Mouse (Mus musculus): ENCODE results near the gene Fam222b.

Fam222b gene

DNA sequence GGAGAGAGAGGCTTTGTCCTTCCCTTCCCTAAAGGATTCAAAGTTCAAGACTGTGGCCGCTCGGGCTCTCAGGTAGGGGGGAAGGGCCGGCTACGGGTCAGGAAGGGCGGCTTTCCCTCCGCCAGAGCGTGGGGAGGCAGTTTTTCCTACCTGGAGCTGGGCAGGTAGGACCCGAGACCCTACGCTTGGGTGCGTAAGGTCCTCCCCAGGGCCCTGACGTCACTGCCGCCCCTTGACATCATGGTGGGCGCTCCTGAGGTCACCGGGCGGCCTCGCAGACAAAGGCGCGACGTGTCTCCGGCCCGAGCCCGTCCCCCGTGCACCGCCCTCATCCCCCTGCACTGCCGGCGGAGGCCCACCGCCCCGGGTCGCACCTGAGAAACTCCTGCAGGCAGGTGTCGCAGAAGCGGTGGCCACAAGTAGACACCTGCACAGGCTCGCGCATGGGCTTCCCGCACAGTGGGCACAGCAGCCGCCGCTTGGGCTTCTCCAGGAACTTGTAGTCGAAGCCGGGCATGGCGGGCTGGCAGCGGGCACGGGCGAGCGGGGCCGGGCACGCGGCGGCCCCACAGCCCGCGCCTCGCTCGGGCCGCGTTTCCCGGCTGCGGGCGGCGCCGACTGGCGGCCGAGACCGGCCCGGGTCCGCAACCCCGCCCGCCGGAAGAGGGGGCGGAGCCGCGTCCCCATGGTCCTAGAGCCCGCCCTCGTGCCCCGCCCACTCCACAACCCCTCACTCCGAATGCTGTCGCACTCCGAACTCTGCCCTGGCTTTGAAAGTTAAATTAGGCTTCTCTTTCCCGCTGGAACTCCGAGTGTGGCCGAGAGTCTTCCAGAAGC is 70.7 kb downstream of the Fam222b start, which contains the start of gene Traf4:
Gene Traf4 (minus strand): TSS at position 666 of the 837 bp plus-strand sequence.
- DNase-seq (ENCODE audit: low read depth): peak; percentile 91

DNA sequence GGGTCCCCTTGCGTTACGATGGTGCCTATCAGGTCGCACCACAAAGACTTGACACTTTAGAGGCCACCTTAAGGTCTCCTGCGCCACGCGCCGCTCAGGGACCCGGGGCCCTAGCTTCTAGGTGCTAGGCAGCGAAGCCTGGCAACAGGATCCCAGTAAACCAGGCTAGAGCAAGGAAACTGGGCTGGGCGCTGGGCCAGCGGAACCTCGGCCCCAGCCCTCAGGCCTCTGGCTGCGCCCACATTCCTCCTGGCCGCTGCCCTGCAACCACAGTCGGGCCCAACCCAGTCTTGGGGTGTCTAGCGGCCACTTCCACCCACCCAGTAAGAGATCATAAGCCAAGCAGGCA is 71.3 kb downstream of the Fam222b start:
- no peak for DNase-seq (ENCODE audit: low read depth)

DNA sequence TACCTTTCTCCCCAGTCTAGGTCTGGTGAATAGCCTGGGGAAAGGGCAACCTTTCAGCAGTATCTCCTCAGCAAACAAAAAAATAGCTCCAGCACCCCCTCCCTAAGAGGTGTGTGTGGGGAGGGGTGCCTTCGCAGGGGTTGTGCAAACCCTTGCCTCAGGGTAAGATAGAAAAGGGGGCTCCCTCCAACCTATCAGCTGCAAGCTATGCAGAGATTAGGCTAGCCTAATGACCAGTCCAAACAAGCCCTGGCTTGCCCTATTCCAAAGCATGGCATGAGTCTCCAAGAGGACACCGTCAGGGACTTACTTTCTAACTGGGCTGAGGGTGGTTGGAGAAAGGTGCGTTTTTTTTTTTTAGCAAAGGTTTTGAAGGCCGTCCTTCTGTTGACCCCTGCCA is 71.7 kb downstream of the Fam222b start:
- peak; percentile 15 for DNase-seq (ENCODE audit: low read depth)

DNA sequence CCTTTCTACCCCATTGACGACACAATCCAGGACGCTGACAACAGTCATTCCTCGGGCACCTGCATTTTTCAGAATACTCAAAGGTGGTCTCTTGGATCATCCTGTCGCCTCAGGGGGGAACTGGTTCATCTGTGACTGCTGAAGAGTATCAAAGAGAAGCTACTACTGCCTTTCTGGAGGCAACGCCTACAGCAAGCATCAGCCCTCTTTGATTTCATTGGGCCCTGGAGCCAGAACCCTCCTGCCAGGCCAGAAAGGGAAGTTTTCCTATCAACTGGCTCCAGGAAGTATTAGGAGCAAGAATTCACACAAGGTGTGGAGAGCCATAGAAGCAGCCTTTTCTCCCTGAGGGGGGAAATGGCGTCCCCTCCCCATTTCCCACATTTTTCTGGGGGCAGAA is 72.2 kb downstream of the Fam222b start:
- peak; percentile 14 for DNase-seq (ENCODE audit: low read depth)

DNA sequence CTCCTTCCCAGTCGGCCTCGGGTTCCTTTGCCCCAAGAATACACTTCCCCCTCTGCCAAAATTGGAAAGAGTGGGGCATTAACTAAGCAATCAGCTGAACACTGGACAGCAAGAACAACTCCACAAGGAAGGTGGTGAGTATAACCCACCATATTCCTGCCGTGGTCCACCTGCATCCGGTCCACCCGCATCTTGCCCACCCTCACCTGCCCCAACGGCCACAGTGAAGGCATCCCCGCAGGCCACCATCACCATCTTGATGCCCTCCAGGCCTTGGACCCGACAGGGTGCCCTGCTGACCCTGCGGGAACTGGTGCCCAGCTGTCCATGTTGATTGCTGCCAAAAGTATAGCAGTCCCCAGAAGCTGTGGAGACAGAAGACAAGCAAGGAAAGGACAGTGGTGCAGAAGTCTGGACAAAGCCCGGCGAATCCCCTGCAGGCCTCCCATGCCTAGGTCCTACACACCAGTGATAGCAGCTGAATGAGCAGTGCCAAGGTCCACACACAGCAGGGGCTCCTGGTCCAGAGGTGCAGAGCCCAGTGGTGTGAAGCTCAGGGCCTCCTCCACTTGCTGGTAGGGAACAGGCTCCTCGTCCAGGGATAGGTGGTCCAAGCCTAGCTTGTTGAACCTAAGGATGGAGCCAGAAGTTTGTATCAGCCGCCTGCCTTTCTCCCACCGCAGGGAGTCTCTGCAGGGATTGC is 72.9 kb downstream of the Fam222b start:
- no peak for DNase-seq (ENCODE audit: low read depth)

DNA sequence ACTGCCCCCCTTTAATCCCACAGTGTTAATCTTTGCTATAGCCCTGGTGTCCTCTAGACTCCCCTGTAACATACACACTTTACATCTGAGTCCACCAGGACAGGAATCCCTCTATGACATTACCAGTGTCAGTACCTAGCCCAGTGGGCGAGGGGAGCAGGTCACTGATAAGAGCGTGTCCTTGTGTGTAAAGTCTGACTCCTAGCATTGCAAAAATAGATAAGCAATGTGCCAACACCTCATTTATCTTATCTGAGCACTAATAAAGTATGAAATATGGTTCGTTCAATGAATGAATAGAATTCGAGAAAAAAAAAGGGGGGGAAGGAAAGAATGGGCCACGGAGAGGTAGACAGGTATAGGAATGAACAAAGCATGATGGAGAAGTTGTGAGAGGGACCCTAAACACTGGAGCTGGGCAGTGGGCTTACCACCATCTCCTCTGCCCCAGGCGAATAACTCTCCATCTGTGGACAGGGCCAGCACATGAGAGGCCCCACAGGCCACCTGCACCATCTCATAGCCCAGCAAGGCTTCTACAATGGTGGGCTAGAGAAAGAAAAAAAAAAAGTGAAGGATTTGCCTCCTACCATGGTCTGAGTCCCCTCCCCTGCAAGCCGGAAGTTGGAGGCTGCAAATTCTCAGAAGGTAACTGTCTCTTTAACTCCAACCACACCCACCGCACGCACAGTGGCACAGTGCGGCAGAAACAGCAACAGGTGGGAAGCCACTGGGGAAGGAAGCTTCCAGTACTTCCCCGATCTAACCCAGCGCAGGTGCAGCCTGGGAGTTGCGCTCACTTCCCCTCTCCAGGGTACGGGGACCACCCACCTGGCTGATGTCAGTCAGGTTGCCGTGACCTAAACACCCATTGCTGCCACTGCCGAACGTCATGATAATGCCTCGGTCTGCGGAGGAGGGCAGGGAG is 74.3 kb downstream of the Fam222b start:
- peak; percentile 84 for DNase-seq (ENCODE audit: low read depth)

DNA sequence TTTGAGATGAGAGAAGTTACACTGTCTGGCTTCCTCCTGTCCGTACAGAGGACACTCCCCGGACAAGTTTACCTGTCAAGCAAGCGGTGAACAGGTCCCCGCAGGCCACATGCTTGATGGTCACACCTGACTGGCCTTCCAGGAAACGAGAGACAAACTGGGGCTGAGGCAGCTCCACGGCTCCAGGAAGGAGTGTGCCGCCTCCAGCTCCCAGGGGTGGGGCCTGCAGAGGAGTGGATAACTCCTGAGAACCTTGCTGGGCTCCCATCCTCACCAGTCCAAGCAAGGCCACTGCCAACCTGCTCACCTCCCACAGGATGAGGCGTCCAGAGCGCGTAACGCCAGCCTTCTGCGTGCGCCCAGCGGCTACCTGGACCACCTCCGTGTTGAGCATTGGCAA is 75.8 kb downstream of the Fam222b start:
- DNase-seq (ENCODE audit: low read depth): no peak

DNA sequence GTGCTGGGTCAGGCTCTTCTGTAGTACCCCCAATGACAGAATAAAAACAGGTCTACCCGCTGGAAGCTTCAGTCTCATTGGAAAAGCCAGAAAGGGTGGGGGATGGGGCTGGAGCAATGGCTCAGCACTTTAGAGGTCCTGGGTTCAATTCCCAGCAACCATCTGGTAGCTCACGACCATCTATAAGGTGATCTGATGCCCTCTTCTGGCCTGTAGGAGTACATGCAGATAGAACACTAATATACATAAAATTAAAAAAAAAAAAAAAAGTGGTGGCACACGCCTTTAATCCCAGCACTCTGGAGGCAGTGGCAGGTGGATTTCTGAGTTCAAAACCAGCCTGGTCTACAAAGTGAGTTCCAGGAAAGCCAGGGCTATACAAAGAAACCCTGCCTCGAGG is 76.9 kb downstream of the Fam222b start:
- DNase-seq (ENCODE audit: low read depth): peak; percentile 56

DNA sequence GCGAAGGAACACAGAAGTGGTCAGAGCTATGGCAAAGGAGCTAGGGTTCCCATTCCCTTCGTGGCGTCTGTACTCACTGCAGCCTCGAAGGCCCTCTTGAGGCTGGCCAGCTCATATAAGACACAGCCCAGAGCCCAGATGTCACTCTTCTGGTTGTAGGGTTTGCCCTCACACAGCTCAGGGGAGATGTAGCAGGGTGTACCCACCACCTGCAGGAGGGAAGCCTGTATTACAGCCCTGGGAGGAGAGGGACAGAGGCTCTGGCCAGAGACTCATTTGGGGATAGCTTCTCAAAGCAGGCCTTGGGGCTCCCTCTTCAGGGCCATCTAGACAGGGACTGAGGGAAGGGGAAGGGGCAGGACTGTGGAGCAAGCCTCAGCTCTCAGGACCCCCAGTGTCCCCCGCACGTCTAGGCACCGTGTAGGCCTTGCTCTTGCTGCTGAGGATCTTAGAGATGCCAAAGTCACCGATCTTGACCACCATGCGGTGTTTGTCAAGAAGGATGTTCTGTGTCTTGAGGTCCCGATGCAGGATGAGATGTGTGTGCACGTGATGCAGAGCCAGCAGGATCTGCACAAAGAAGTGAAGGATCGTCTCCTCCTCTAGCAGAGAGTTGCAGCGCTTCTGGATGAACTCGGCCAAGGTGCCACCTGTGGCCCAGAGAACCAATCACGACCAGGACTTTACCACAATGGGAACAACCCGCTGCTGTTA is 77.7 kb downstream of the Fam222b start:
- peak; percentile 42 for DNase-seq (ENCODE audit: low read depth)

DNA sequence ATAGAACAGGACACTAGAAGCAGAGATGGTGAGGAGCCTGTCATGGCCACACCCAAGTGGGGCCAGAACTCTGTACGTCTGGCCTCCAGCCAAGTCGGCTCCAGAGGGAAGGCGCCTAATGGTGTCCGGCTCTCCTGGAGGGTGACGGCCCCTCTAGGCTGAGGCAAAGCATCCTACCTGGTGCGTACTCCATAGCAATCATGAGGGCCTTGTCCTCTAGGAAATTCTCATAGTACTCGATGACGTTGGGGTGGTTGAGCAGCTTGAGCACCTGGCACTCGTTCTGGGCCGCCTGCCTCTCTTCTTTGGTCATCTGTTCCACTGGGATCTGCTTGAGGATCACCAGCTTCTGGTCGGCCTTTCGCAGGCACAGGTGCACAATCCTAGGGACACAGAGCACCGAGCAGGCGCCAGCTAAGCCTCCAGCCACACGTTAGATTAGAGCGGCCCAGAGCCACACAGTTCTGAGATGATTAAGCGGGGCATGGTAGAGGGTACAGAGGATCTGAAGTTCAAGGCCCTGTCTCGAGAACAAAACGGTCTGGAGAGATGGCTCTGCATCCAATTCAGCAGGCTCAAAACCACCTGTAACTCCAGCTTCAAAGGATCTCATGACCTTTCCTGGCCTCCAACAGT is 78.4 kb downstream of the Fam222b start:
- DNase-seq (ENCODE audit: low read depth): no peak

DNA sequence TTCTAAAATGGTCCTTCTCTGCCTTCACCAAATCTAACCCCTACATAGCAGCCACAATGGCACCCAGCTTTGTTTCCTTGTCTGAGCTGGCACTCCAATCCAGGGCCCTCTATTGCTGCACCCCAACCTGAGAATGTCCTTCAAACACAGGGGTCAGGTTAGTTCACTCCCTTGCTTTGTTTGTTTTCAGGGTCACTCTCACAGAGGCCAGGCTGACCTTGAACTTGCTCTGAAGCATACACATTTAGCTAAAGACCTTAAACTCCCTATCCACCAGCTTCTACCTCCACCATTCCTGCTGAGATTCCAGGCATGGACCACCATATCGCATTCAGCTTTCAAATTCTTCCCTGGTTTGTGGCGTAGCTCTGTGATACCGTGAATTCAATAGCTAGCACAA is 80.0 kb downstream of the Fam222b start:
- DNase-seq (ENCODE audit: low read depth): no peak

DNA sequence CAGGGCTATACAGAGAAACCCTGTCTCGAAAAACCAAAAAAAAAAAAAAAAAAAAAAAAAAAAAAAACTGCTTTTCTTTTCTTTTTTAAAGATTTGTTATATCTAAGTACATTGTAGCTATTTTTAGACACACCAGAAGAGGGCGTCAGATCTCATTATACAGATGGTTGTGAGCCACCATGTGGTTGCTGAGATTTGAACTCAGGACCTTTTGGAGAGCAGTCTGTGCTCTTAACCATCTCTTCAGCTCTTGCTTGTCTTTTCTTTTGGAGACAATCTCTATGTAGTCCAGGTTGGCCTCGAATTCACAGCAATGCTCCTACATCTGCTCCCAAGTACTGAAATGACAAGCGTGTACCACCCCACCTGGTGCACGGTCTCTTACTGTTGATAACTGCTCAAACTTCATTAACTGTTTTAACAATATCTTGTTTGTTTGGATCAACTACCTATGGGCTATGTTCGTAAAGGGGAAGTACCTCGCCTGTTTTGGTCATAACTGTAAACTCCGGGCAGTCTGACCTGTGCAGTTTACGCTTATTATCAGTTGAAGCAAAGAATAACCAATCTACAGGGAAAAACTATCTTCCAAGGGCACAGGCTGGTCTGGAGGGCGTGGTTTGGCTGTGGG is 81.4 kb downstream of the Fam222b start:
- no peak for DNase-seq (ENCODE audit: low read depth)

DNA sequence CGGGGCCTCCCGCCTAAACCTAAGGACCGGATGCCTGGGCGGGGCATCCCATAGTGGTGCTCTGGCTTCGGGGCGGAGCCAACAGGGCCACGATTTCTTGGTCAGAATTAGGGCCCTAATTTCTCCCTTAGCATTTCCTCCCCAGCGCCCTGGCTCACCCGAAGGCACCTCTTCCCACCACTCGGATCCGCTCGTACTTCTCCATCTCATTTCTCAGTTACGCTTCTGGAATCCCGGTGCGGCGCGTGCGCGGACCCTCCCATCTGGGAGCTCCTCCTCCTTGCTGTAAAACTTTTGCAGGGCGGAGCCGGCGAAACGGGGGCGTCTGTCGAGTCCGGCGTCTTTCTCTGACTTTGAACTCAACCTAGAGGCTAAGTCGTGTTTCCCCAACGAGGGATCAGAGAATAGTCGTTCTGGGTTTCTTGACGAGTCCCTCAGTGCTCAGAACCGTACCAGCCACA is 82.0 kb downstream of the Fam222b start, which contains the start of the genes Nek8 and Tlcd1:
Gene Nek8 (minus strand): TSS at position 274 of the 461 bp plus-strand sequence.
Gene Tlcd1 (plus strand): TSS at position 310 of the 461 bp plus-strand sequence.
- DNase-seq (ENCODE audit: low read depth): peak; percentile 98

DNA sequence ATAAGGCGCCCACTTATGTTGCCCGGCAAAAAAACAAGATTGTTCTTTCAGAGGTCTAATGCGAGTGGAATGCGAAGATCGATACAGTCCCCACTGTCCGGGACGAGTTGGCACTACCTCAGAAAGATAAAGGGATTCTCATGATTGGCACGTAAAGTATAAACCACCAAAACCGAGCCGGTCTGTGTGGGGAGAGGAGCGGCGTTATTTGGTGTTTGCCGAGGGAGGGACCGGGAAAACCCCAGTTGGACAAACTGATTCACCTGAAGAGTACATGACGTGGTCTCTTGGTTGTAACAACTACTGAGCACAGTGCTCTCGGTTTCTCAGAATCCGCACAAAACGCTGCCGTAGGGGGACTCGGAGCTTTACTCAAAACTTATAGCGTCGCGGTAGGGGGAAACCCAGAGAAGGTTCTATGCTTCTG is 82.5 kb downstream of the Fam222b start:
- peak; percentile 92 for DNase-seq (ENCODE audit: low read depth)

DNA sequence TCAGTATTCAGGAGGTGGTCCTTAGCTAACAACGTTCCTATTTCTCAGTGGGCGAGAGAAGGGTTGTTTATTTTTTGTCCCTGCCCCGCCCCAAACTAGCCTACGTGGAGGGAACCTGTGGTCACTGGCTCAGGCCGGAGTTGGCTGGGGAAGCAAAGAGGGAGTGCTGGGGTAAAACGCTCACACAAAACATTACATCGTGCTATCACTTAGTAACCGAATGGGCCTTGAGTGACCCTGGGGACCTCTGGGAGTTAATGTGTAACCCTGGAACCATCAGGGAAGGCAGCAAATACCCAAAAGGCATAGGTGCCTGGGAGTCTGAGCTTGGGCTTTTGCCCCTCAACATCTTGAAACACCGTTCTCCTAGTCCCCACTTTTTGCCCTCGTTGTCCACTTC is 83.0 kb downstream of the Fam222b start:
- no peak for DNase-seq (ENCODE audit: low read depth)

DNA sequence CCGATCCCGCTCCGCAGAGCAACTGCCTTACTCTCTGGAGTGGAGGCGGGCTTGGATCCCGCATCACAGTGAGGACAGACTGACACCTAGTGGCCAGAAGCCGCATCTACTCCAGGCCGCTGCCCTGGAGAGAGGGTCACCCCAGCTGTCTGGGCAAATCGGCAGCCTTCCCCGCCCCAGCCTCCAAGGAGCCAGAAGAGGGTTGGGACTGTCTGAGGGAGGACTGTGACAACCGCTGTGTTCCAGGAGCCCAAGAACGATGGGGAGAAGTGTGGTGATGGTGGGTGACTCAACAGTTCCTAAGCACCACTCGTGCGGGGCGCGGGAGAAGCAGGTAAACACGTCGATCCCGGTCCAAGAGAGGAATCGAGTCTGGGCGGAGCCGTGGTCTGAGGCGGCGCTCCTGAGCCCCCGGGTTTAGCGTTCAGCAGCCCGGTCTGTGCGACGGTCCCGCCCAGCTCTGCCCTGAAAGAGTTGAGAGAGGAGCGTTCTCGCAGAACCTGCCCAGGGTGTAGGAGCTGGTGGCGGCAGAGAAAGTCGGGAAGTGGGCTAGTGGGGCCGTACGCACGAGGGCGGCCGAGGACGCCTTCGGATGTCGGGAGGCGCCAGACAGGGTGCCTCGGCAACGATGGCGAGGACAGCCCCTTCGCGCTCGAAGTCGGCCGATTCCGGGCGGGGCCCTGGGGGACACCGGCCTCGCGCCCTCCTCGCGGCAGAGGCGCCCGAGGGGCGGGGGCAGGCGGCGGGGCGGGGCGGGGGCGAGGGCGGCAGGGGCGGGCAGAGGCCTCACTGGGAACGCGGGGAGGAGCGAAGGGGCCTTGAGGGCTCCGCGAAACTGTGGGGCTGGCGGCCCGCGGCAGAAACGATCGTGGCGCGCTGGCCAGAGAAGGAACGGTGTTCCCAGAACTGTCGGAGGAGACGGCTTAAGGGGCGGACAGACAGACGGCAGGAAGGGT is 83.7 kb downstream of the Fam222b start:
- peak; percentile 95 for DNase-seq (ENCODE audit: low read depth)

DNA sequence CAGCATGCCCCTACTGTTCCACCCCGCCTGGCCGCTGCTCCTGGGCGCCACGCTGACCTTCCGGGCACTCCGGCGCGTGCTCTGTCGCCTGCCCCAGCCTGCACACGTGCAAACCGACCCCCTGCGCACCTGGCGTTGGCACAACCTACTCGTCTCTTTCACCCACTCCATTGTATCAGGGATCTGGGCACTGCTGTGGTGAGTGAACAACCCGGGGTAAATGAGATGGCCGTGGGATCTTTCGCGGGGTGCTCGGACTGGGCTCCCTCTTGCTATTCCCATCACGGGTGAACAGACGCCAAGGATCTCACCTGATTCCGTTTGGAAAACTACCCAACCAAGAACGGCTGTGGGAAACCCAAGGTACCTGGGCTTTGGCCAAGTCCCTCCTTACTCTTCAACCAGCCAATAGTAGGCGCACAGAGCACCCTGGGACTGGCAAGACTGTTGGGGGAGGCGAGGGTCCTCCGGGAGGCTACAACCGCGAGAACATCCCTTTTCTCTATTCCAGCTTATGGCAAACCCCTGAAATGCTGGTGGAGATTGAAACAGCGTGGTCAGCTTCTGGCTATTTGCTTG is 84.5 kb downstream of the Fam222b start:
- DNase-seq (ENCODE audit: low read depth): no peak

DNA sequence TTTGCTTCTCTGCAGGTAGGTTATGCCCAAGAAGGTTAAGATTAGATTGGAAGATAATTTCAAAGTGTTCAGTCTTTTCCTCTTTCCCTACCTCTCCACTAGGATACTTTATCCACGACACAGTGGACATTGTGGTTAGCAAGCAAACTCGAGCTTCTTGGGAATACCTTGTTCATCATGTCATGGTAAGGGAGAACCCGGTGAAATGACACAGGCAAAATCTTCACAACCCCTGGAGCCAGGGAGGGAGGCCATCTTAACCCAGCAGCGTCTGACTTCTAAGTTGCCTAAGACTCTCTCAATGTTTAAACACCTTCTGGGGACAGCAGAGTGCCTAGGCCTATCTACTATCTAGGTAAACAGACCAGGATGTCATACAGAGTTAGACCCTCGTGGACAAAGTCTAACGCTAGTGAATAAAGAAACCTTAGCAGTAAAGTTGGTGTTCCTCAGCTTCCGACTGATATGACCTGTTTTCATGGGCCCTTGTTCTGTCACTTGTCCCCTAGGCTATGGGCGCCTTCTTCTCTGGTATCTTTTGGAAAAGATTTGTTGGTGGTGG is 85.1 kb downstream of the Fam222b start:
- peak; percentile 52 for DNase-seq (ENCODE audit: low read depth)
